Mouse (Mus musculus): ENCODE results near the gene Cirbp.
A peak's percentile ranks its signal among the peaks of the same experiment; 100 is the strongest.
"Not testable (repeated sequence)": the region's sequence is repeated elsewhere in the genome, so short reads cannot be mapped to it uniquely, and the experiment has no call there.

Cirbp gene

DNA sequence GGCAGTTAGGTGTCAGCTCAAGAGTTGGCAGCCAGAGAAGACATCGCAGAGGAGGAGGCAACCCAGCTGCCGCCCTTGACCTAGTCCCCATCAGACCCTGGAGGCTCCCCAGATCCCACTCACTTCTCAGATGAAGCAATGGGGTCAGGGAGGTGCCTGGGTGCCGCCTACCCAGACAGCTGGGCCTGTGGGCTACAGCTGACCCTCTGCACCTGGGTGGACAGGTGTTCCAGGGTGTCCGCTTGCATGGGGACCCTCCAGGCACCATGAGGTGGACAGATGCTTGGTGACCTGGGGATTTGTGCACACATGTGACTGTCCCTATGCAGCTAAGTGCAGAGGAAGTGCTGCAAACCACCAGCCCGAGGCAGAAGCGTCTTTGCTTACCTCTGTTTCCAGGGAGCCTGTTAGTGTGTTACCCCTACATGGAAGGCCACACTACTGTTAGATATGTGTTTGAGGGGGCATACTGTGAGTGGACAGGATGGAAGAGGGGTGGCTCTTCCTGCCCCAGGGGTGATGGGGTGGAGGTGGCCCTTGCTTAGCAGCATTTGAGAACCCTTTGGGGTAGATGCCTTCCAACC, 3.0 kb upstream of the Cirbp start:
- DNase-seq (ENCODE audit: low spot score): no peak

DNA sequence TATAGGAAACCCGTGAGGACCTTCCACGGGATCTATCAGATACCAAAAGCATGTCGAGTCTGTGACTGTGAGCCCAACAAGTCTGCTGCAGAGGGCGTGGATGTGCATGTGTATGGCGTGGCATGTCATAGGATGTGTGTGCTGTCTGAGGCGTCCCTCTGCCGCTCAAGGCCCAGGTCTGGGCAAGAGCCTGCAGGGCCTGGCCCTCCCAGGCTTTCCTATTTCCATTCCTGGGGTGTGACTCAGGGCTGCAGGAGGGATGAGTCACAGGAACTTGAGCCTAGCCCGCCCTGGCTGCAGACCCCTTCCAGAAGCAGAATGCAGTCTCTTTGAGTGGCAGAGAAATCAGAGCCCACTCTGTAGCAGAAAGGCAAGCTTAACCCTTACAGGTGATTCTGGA, 2.1 kb upstream of the Cirbp start:
- DNase-seq (ENCODE audit: low spot score): no peak

DNA sequence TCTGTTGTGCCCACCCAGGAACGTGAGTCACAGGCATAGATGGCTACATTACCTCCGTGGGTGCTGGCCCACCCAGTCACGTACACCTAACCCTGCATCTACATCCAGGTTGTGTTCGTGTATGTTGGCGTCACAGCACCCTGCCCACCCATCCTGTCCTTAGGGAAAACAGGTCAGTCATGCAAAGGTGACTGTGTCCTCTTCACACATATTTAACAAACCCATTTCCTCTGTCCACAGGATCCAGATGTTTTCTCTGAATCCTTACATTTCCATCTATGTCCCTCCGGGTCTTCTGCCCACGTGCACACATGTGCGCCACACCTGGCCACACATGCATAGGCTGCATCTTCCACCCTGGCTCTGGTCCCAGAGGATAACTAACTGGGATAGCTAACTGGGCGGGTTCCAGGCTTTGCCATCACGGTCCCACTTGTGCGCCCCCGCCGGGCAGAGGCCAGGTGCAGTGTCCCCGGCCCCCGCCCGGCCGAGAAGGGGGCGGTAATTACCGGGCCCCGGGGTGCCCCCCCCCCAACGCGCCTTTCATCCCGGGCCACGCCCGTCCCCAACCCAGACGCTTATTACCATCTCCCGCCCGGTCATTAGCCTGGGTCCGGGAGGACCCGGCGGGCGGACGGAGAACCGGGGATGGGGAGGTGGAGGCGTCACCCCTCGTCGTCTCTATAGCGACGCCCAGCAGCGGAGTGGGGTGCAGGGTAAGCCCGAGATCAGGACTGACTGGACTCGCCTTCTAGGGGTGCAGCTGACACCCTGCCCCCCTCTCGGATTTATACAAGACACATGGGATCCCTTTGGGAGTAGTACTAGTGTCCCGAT, 1.4 kb upstream of the Cirbp start:
- DNase-seq (ENCODE audit: low spot score): no peak

DNA sequence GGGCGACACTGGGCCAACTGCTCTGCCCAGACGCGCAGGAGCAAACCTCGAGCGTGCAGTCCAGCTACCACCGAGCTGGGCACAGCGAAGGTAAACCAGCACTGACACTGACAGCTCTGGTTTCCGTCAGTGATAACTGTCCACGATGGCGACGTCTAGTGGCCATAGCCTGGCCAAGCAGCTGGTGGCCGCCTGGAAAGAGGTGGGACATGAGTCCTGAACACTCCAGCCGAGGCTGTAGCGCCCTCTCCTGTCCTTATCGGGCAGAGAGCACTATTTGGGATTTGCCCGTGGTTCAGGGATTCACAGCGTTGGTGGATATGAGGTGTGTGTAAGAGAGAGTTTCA, 814 bp upstream of the Cirbp start:
- DNase-seq (ENCODE audit: low spot score): peak; percentile 97

DNA sequence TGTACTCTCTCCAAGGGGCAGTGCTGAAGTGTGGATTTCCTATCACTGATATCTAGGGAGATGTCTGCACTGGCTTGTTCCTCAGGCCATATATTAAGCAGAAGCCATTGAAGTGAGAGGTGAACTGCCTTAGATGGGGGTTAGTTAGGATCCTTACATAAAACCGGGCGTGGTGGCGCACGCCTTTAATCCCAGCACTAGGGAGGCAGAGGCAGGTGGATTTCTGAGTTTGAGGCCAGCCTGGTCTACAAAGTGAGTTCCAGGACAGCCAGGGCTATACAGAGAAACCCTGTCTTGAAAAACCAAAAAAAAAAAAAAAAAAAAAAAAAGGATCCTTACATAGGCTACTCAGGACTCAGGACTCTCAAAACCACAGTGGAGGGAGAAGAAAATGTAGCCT, 351 bp downstream of the Cirbp start:
- DNase-seq (ENCODE audit: low spot score): not testable (repeated sequence)

DNA sequence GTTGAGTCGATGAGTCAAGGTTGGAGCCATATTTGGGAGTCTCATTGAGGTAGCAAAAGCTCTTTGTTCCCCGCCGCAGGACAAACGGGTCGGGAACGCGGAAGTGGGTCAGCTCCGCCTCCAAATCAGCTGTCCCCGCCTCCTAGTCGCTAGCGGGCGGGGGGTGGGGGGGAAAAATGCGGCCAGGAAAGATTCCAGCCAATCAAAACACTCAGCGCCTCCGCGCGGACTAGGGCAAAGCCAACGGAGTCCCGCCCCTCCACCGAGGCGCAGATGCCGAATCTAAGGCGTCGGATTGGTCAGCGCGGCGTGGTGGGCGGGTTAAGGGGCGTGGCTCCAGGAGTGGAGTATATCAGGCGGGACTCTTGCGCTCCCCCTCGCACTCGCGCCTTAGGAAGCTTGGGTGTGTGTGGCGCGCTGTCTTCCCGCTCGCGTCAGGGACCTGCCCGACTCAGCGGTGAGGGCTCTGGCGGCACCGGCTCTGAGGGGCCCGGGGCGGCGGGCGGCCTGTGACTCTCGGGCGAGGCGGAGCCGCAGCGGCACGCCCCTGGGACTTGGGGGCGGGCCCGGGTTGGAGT, 1.8 kb downstream of the Cirbp start:
- peak; percentile 98 for DNase-seq (ENCODE audit: low spot score)

DNA sequence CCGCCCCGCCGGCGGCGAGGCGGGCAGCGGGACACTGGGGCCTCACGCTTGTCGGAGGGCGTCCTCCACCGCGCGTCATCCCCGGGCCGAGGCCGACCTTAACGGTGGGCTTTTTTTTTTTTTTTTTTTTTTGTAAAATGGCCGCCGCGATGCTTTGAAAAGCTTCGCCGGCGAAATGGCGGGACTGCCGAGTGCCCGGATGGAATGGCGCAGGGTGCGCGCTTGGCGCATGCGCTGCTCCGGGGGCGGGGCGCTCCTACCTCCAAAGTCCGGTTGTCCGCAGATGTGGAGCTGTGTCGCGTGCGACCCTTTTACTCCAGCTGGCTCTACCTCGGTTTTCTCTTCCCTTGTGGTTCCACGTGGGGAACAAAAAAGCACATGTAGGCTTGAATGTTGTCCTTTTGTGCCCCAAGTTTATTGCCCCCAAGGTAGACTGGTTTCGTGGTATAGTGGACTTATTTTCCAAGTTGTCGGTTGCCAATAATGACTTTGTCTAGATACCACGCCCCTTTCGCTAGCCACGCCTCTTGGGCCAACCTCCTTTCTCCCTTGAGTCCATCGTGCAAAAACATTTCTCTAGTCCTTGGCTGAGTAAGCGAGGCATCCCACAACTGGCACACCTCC, 2.4 kb downstream of the Cirbp start:
- peak; percentile 94 for DNase-seq (ENCODE audit: low spot score)

DNA sequence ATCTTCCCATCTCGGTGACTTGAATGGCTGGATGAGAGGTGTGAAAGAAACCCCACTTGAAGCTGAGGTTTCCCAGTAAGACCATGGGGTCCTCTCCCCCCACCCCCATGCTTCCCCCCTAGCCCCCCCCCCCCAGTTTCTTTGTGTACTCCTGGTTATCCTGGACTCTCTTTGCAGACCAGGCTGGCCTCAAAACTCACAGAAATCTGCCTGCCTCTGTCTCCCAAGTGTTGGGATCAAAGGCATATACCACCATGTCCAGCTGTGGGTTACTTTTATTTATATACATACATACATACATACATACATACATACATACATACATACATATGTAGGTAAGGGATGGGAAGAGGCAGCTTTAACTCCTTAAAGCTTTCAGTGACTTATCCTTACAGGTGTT, 3.3 kb downstream of the Cirbp start:
- no peak for DNase-seq (ENCODE audit: low spot score)

DNA sequence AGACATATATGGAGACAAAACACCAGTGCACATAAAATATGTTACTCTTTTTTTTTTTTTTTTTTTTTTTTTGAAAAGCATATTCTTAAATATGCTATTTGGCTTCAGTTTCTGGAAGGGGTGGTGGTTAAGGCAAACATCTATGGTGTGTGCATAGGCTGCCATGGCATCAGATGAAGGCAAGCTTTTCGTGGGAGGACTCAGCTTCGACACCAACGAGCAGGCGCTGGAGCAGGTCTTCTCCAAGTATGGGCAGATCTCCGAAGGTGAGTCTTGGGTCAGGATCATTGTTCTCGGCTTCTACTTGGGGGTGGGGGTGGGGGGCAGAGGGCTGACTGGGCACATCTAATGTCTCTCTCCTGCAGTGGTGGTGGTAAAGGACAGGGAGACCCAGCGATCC, 3.9 kb downstream of the Cirbp start:
- DNase-seq (ENCODE audit: low spot score): no peak

DNA sequence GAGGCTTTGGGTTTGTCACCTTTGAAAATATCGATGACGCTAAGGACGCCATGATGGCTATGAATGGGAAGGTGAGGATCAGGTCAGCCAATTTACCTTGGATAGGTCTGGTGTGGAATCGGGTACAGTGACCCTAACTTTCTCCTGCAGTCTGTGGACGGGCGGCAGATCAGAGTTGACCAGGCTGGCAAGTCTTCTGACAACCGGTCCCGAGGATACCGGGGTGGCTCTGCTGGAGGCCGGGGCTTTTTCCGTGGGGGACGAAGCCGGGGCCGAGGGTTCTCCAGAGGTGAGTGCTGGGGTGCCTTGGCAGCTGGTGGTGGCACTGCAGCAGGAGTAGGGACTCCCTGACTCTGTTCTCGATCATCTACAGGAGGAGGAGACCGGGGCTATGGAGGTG, 4.3 kb downstream of the Cirbp start:
- no peak for DNase-seq (ENCODE audit: low spot score)

DNA sequence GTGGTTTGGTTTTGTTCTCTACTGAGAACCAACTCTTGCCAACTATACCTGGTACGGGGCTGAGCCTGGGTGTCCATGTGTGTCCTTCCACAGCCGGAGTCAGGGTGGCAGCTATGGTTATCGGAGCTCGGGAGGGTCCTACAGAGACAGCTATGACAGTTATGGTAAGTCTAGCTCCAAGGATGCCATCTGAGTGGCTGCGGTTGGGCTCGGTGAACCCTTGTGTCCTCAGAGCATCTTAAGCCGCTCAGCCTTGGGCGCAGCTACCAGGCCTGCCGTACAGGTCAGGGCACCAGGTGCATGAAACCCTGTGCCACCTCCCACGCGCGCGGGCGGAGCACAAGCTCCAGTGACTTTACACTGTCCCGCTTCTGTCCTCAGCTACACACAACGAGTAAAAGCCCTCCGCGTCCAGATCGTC, 4.8 kb downstream of the Cirbp start:
- DNase-seq (ENCODE audit: low spot score): no peak

DNA sequence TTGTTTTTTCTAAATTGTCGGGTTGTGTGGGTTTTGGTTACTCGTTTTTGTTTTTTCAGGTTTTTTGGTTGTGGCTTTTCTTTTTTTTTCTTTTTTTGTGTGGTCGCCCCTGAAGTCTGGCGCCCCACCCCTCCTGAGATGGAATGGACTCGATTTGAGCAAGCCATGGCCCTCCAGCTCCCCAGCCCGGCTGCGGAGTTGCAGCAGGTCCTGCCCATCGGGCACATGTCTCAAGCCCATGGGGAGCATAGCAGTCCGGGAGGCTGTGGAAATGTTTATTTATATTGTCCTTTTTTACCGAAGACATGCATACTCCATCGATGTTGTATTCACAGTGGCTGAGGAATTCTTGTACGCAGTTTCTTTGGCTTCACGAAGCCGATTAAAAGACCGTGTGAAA, 5.5 kb downstream of the Cirbp start:
- DNase-seq (ENCODE audit: low spot score): no peak

DNA sequence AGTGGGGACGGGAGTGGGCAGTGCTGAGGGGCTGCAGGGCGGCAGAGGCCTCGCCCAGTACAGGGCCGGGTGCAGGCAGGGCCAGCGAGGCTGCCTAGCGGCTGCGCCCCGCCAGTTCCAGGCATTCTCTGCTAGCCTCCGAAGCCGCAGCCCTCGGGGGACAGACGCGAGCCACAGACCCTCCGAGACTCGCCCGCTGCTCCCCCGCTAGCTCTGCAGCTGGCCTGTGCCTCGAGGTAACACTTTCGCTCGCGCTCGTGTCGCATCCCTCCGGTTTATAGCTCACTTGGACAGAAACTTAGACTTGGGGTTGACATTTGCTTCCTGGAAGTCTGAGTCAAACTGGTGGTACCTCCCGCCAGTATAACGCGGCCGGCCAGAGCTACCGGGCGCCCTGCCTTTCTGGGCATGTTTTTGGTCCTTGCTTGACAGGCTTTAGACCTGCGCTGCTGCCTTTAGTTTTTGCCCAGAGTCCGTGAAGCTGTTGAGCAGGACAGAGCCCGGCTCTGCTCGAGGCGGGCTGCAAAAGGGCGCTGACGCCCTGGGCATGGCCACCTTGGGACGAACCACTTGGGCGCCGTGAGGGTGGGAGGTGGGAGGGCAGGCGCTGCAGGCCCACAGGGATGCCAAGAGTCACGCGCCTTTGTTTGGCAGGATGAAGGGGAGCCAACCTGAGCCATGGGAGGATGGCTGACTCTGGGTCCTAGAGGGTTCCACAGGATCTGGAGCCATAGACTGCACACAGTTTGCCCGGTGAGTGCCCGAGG, 6.2 kb downstream of the Cirbp start:
- no peak for DNase-seq (ENCODE audit: low spot score)

DNA sequence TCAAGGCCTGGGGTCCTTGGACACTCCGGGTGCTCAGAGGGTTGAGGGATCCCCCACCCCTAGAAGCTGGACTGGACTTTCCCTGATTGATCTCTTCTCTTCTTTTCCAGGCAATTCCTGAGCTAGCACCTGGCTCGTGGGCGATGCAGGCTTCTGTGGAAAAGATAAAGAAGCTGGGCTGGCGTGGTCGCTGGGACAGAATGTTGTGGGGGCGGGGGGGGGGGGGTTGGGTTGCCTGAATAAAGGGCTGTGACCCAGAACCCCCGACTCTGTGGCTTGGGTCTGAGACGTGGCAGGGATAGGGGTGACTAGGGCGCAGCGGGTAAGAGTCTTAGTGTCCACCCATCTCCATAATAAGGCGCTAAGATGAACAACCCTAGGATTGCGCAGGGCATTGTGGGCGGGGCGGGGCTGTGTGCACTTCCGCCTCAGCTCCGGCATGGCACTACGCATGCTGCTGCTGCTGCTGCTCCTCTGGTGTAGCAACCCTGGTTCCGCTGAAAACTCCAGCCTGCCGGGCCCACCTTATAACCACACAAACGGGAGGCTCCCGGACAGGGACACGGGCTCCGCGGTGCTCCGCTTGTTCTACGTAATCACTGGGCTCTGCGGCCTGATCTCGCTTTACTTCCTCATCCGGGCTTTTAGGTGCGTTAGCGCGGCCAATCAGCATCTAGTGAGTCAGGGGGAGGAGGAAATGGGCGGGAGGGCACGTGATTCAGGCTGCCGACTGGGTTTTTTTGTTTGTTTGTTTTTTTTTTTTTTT, 6.9 kb downstream of the Cirbp start, which contains the start of gene 1600002K03Rik:
Gene 1600002K03Rik (plus strand): TSS at position 418 of the 766 bp plus-strand sequence.
- DNase-seq (ENCODE audit: low spot score): peak; percentile 95

DNA sequence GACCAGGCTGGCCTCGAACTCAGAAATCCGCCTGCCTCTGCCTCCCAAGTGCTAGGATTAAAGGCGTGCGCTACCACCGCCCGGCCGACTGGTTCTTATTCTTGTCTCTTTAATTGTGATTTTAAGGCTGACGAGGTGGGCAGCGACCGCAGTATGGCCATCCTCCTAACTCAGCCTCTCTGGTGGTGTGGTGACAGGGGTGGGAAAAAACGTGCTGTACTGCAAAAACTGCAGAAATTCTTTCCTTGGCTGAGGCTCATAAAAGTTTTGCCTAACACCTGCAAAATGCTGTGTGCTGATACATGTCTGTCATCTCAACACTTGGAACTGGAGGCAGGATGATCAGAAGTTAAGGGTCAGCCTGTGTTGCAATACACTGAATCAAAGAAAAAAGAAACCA, 7.6 kb downstream of the Cirbp start:
- DNase-seq (ENCODE audit: low spot score): no peak

DNA sequence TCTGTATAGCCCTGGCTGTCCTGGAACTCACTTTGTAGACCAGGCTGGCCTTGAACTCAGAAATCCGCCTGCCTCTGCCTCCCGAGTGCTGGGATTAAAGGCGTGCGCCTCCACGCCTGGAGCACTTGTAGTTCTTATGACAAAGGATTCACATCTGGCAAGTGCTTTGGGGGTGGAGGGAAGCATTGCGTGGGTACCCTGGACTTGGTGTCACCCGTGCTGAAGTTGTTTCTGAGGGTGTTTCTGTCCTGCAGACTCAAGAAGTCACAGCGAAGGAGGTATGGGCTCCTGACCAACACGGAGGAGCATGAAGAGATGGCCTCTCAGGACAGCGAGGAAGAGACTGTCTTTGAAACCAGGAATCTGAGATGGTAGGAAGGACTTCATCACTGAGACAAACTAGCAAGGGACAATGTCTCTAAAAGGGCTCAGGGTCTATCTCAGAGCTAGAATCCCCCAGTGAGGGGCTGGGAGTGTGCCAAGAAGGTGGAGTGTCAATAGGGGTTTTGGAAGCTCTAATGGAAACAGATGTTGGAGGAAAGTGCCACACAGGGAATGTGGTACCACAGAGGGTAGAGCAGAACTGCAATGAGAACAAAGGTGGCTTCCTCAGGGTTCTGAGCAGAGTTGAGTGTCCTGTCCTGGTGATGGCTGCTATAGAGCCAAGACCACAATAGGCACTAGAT, 8.3 kb downstream of the Cirbp start:
- DNase-seq (ENCODE audit: low spot score): no peak

DNA sequence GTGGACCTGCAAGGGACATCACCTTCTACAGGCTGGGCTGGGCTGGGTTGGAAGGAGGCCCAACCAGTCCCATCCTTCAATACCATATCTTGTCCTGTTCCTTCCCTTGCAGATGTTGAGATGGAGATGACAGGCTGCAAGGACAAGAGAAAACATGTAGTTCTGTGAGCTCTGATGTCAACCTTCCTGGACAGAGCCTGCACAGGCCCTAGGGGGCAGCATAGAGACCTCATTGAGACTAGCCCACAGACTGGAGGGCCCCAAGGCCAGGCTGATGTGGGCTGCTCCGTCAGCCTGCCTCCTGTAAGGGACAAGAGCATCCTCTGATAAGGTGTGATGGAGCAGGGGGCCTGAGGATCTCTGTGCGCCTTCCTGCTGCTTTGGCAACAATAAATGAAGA, 8.9 kb downstream of the Cirbp start:
- DNase-seq (ENCODE audit: low spot score): peak; percentile 57

DNA sequence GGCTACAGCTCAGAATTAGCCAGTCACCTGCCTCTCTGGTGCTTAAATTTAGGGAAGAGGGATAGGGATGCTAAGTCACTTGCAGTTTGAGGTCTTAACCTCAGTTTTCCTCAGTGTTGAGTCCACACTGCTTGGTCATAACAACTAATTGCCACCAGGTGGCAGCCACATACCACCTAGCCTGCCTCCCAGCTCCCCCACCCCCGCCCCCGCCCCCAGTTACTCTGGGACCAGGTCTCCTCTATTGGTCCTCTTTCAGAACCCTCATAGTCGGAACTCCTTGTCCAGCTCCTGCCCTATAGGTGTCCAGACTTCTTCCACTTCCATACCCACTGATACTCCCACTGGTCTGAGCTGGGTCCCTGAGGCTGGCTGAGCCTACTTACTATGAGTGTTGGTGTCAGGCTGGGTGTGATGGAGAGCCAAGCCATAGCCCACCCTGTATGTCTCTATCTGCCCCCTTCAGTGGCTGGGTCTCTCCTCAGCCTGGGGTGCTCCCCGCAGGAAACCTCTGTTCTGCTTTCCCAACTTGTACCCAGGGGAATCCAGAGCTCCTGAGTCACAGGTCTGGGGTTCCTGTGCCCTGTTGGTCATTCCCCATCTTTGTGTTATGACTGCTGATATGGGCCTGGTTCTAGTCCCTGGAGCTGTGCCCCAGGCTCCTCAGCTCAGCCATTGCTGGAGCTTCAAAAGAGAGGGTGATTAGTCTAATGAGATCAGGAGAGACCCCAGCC, 9.9 kb downstream of the Cirbp start:
- peak; percentile 62 for DNase-seq (ENCODE audit: low spot score)

DNA sequence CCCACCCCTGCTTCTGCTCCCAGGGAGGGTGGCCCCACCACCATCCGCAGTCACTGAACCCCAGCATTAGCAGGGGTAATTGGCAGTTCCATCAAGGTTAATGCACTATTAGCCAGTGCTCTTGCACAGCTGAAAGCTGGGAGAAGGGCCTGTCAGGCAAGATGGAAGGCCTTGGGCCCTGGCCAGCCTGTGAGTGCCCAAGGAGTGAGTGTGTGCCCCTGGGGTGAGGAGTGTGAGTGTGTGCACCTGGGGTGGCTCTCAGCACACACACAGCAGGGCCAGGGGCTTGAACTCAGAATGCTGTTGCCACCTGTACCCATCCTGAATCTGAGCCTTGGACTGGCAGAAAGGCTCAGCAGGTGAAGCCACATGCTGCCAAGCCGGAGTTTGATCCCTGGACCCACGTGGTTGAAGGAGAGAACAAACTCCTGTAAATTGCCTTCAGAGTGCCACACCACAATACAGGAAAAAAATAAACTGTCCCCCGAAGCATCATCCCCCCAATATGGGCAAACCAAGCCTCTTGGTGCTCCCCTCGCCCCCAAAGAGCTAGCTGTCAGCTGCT, 10.6 kb downstream of the Cirbp start:
- DNase-seq (ENCODE audit: low spot score): no peak

Measured in adipocyte (in vitro differentiated cells).